Mouse (Mus musculus): ENCODE data around the gene Pgm5.

GRCm38 (mm10) chr19:24861276-24861611 lies 411 bp downstream of the Pgm5 start:
- TF ChIP-seq CTCF (IDR thresholded peaks at IDR 0.05; ENCODE audit: extremely low read depth, insufficient read length, insufficient replicate concordance, low read depth, low read length) = no peak
- no peak for TF ChIP-seq POLR2A (IDR thresholded peaks at IDR 0.05; ENCODE audit: low read depth, low read length)
